Mouse (Mus musculus): ENCODE measurements at regions not wholly inside any gene's neighbourhood (a gene's known extent, or its start where the extent isn't known, plus 50 kb on each side); places are given as distances from the start of the nearest gene placed in this dataset.

GRCm38 (mm10) chr13:42528169-42528568 is 152.3 kb upstream of the Phactr1 start:
- Histone ChIP-seq H3K4me1 (peaks cover 19% of the 10 kb centered on the region), H3K27me3 (ENCODE audit: insufficient read depth, poor library complexity, severe bottlenecking) (no peaks in the 10 kb centered on the region), H3K4me3 (no peak overlapping the region), H3K36me3 (no peaks in the 10 kb centered on the region), H3K9me3 (no peaks in the 10 kb centered on the region), H3K27ac (no peak overlapping the region)
- WGBS, result 74% methylated on average over 2 of the region's 2 CpGs
- DNase-seq (ENCODE audit: low spot score), result no peak

- 64% methylated on average over 7 of the region's 7 CpGs for WGBS
- no peaks in the 10 kb centered on the region for H3K27me3 ChIP-seq (ENCODE audit: insufficient read depth, poor library complexity, severe bottlenecking)
- H3K36me3 ChIP-seq, result no peaks in the 10 kb centered on the region
- H3K9me3 ChIP-seq, result peaks cover 6% of the 10 kb centered on the region; the same call in 1 of the 2 replicates
- no peak for DNase-seq (ENCODE audit: low spot score)
- H3K27ac ChIP-seq, result no peak overlapping the region
- no peak overlapping the region for H3K4me3 ChIP-seq
- H3K4me1 ChIP-seq, result no peaks in the 10 kb centered on the region
Measured at GRCm38 (mm10) chr13:42536501-42537210, 143.8 kb upstream of the Phactr1 start.

DNA sequence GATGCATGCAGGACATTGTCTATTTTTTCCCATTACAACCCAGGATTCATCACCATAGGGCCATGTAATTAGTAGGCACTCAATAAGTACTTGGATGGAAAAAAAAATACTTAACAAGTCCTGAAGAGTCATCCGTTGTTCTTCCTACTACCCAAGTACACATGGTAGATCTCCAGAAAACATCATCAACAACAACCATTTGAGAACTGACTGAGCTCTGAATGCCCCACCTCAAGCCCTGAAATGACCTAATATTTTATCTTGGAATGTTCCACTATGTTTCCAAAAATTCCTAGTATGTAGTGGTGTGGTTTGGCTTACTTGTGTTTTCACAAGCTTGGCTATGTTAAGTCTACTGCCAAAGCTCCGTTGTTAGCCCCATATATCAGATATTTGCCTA is 142.4 kb upstream of the Phactr1 start:
- Histone ChIP-seq H3K27me3 (ENCODE audit: insufficient read depth, poor library complexity, severe bottlenecking) (no peaks in the 10 kb centered on the region), H3K4me3 (no peak overlapping the region), H3K27ac (no peak overlapping the region), H3K36me3 (no peaks in the 10 kb centered on the region), H3K4me1 (no peaks in the 10 kb centered on the region), H3K9me3 (peaks cover 6% of the 10 kb centered on the region; the same call in 1 of the 2 replicates)
- DNase-seq (ENCODE audit: low spot score), result no peak
- WGBS, result 77% methylated on average over 2 of the region's 2 CpGs

- Histone ChIP-seq H3K4me1 (peaks cover 11% of the 10 kb centered on the region; the same call in 1 of the 2 replicates), H3K9me3 (peaks cover 6% of the 10 kb centered on the region; the same call in 1 of the 2 replicates), H3K27ac (no peak overlapping the region), H3K27me3 (ENCODE audit: insufficient read depth, poor library complexity, severe bottlenecking) (no peaks in the 10 kb centered on the region), H3K36me3 (no peaks in the 10 kb centered on the region), H3K4me3 (no peak overlapping the region)
- WGBS, result 65% methylated on average over 4 of the region's 4 CpGs
- DNase-seq (ENCODE audit: low spot score), result no peak
Measured at GRCm38 (mm10) chr13:42544536-42545094, 135.8 kb upstream of the Phactr1 start.

DNA sequence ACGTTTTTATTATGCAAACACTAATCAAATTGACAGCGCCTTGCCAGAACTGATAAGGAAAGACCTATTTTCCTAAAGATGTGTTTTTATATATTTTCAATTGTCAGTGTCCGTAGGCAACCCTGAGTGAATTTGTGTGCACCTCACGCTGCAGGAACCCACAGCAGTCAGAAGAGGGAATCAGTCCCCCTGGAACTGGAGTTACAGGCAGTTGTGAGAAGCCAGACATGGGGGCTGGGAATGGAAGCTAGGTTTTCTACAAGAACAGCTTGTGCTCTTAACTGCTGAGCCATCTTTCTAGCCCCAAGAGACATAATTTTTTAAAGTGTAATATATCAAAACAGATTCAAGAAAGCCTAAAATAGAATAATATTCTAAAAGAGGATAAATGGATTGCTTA is 134.0 kb upstream of the Phactr1 start:
- H3K4me3 ChIP-seq, result no peak overlapping the region
- no peaks in the 10 kb centered on the region for H3K36me3 ChIP-seq
- 65% methylated on average over 4 of the region's 4 CpGs for WGBS
- DNase-seq (ENCODE audit: low spot score), result no peak
- peaks cover 11% of the 10 kb centered on the region; the same call in 1 of the 2 replicates for H3K4me1 ChIP-seq
- no peaks in the 10 kb centered on the region for H3K27me3 ChIP-seq (ENCODE audit: insufficient read depth, poor library complexity, severe bottlenecking)
- no peak overlapping the region for H3K27ac ChIP-seq
- H3K9me3 ChIP-seq, result no peaks in the 10 kb centered on the region

- DNase-seq (ENCODE audit: low spot score), result no peak
- H3K4me1 ChIP-seq, result peaks cover 11% of the 10 kb centered on the region; the same call in 1 of the 2 replicates
- 84% methylated on average over 10 of the region's 10 CpGs for WGBS
- H3K4me3 ChIP-seq, result no peak overlapping the region
- no peak overlapping the region for H3K27ac ChIP-seq
- no peaks in the 10 kb centered on the region for H3K36me3 ChIP-seq
- no peaks in the 10 kb centered on the region for H3K27me3 ChIP-seq (ENCODE audit: insufficient read depth, poor library complexity, severe bottlenecking)
- no peaks in the 10 kb centered on the region for H3K9me3 ChIP-seq
Measured at GRCm38 (mm10) chr13:42546851-42547250, 133.6 kb upstream of the Phactr1 start.

- no peaks in the 10 kb centered on the region for H3K27me3 ChIP-seq (ENCODE audit: insufficient read depth, poor library complexity, severe bottlenecking)
- WGBS, result 41% methylated on average over 5 of the region's 5 CpGs
- H3K27ac ChIP-seq, result peak overlapping the region; percentile 31
- H3K4me3 ChIP-seq, result no peak overlapping the region
- H3K4me1 ChIP-seq, result peaks cover 11% of the 10 kb centered on the region; the same call in 1 of the 2 replicates
- no peaks in the 10 kb centered on the region for H3K9me3 ChIP-seq
- DNase-seq (ENCODE audit: low spot score), result no peak
- no peaks in the 10 kb centered on the region for H3K36me3 ChIP-seq
Measured at GRCm38 (mm10) chr13:42549021-42549559, 131.3 kb upstream of the Phactr1 start.

GRCm38 (mm10) chr13:42554961-42555360 is 125.5 kb upstream of the Phactr1 start:
- Histone ChIP-seq H3K4me1 (no peaks in the 10 kb centered on the region), H3K27me3 (ENCODE audit: insufficient read depth, poor library complexity, severe bottlenecking) (no peaks in the 10 kb centered on the region), H3K4me3 (no peak overlapping the region), H3K36me3 (no peaks in the 10 kb centered on the region), H3K9me3 (no peaks in the 10 kb centered on the region), H3K27ac (no peak overlapping the region)
- WGBS, result 87% methylated on average over 4 of the region's 4 CpGs
- no peak for DNase-seq (ENCODE audit: low spot score)

DNA sequence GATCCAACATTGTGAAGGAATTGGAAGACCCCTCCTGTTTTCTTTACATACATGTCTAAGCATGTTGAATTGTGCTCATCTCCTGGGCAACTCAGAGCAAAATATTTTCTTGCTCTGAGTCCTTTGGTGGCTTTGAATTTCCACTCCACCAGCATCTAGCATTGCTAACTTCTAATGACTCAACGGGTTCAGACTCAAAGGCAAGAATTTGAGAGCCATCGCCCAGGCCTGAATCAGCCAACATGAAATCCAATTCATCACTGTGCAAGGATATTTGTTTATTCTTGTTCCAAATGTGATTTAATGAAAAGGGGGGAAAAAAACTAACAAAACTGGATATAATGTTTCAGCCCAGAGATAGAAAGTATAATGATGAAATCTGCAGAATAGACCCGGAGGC is 121.9 kb upstream of the Phactr1 start:
- WGBS, result 86% methylated on average over 3 of the region's 3 CpGs
- H3K4me3 ChIP-seq, result no peak overlapping the region

GRCm38 (mm10) chr13:42561446-42561845 is 119.0 kb upstream of the Phactr1 start:
- Histone ChIP-seq H3K27ac (no peak overlapping the region), H3K36me3 (no peaks in the 10 kb centered on the region), H3K4me3 (no peak overlapping the region), H3K4me1 (peaks cover 7% of the 10 kb centered on the region; the same call in 1 of the 2 replicates), H3K27me3 (ENCODE audit: insufficient read depth, poor library complexity, severe bottlenecking) (no peaks in the 10 kb centered on the region), H3K9me3 (no peaks in the 10 kb centered on the region)
- 76% methylated on average over 2 of the region's 2 CpGs for WGBS
- no peak for DNase-seq (ENCODE audit: low spot score)

More for the DNA sequence above, 121.9 kb upstream of the Phactr1 start:
- no peak for DNase-seq (ENCODE audit: low spot score)
- Histone ChIP-seq H3K27ac (no peak overlapping the region), H3K36me3 (no peaks in the 10 kb centered on the region), H3K27me3 (ENCODE audit: insufficient read depth, poor library complexity, severe bottlenecking) (no peaks in the 10 kb centered on the region), H3K9me3 (no peaks in the 10 kb centered on the region), H3K4me1 (no peaks in the 10 kb centered on the region)

- no peaks in the 10 kb centered on the region for H3K27me3 ChIP-seq (ENCODE audit: insufficient read depth, poor library complexity, severe bottlenecking)
- peak overlapping the region; percentile 65 for H3K27ac ChIP-seq
- peaks cover 7% of the 10 kb centered on the region; the same call in 1 of the 2 replicates for H3K4me1 ChIP-seq
- no peak for DNase-seq (ENCODE audit: low spot score)
- no peaks in the 10 kb centered on the region for H3K9me3 ChIP-seq
- no peak overlapping the region for H3K4me3 ChIP-seq
- no peaks in the 10 kb centered on the region for H3K36me3 ChIP-seq
- whole genome bisulfite sequencing, result 69% methylated on average over 26 of the region's 26 CpGs
Measured at GRCm38 (mm10) chr13:42565291-42566058, 114.9 kb upstream of the Phactr1 start.

- Histone ChIP-seq H3K4me3 (no peak overlapping the region), H3K27me3 (ENCODE audit: insufficient read depth, poor library complexity, severe bottlenecking) (no peaks in the 10 kb centered on the region), H3K27ac (no peak overlapping the region), H3K9me3 (no peaks in the 10 kb centered on the region), H3K36me3 (no peaks in the 10 kb centered on the region), H3K4me1 (peaks cover 4% of the 10 kb centered on the region; the same call in 1 of the 2 replicates)
- WGBS, result 74% methylated on average over 10 of the region's 10 CpGs
- DNase-seq (ENCODE audit: low spot score), result no peak
Measured at GRCm38 (mm10) chr13:42570600-42571348, 109.6 kb upstream of the Phactr1 start.

All from heart, embryonic 10.5 days (tissue).